Mouse (Mus musculus) thymus, adult 2 months (tissue): ENCODE results near the gene Fez1.

Experiments used
- CTCF ChIP-seq: fragments of 200-500 bp; IDR thresholded peaks from 2 replicates; pipeline ENCODE4 v1.5.1; 2012; ENCODE audit warnings: mild to moderate bottlenecking, control low read depth, low read length, moderate library complexity, borderline replicate concordance; ENCODE audit not compliant: control insufficient read depth, poor library complexity, insufficient read depth; ENCODE audit errors: extremely low read depth
- POLR2A ChIP-seq: fragments of 200-500 bp; IDR thresholded peaks from 2 replicates; pipeline ENCODE4 v1.6.1; 2012; ENCODE audit warnings: mild to moderate bottlenecking, low read length, control low read depth, moderate library complexity; ENCODE audit not compliant: control insufficient read depth, poor library complexity, insufficient read depth; ENCODE audit errors: extremely low read depth

GRCm38 (mm10) chr9:36801961-36802360 is 19.7 kb upstream of the Fez1 start:
- TF ChIP-seq CTCF, result no peak
- no peak for TF ChIP-seq POLR2A
